Mouse (Mus musculus): ENCODE measurements around the gene Shmt1. TPM values are rescaled to one million over a fixed set of nuclear protein-coding genes. Genes with fewer than 3 reads are reported as not detected.

Shmt1 gene
- polyA plus RNA-seq, 1 experiment from 2014 or later = 52.4 TPM

GRCm38 (mm10) chr11:60772161-60772560, 39.4 kb downstream of the Shmt1 start:
- H3K27me3 ChIP-seq = no peaks in the 10 kb centered on the region
- no peaks in the 10 kb centered on the region for H3K36me3 ChIP-seq (replicated peaks)
- H3K9me3 ChIP-seq (replicated peaks) = no peaks in the 10 kb centered on the region
- no peak overlapping the region for H3K9ac ChIP-seq
- no peak overlapping the region for H3K4me2 ChIP-seq
- peaks cover 30% of the 10 kb centered on the region for H3K4me1 ChIP-seq (replicated peaks)
- 70% methylated on average over 4 of the region's 4 CpGs for WGBS (ENCODE audit: insufficient replicate concordance)
- no peak overlapping the region for H3K4me3 ChIP-seq (replicated peaks)
- no peak for ATAC-seq (ENCODE audit: insufficient read depth)
- no peak overlapping the region for H3K27ac ChIP-seq (replicated peaks)

GRCm38 (mm10) chr11:60770776-60771175, 40.7 kb downstream of the Shmt1 start:
- WGBS (ENCODE audit: insufficient replicate concordance) = 74% methylated on average over 3 of the region's 3 CpGs
- Histone ChIP-seq H3K9ac (no peak overlapping the region), H3K27me3 (no peaks in the 10 kb centered on the region), H3K4me1 (replicated peaks) (peaks cover 25% of the 10 kb centered on the region), H3K4me3 (replicated peaks) (no peak overlapping the region), H3K9me3 (replicated peaks) (no peaks in the 10 kb centered on the region), H3K27ac (replicated peaks) (no peak overlapping the region), H3K4me2 (no peak overlapping the region), H3K36me3 (replicated peaks) (no peaks in the 10 kb centered on the region)
- ATAC-seq (ENCODE audit: insufficient read depth) = no peak

GRCm38 (mm10) chr11:60769322-60769721, 42.2 kb downstream of the Shmt1 start:
- no peaks in the 10 kb centered on the region for H3K27me3 ChIP-seq
- WGBS (ENCODE audit: insufficient replicate concordance) = 39% methylated on average over 2 of the region's 2 CpGs

GRCm38 (mm10) chr11:60766969-60767368, 44.5 kb downstream of the Shmt1 start:
- Histone ChIP-seq H3K4me1 (replicated peaks) (peaks cover 5% of the 10 kb centered on the region; the same call in 1 of the 2 replicates), H3K36me3 (replicated peaks) (peaks cover 15% of the 10 kb centered on the region; the same call in 1 of the 2 replicates), H3K4me3 (replicated peaks) (no peak overlapping the region), H3K4me2 (no peak overlapping the region), H3K27me3 (no peaks in the 10 kb centered on the region), H3K9me3 (replicated peaks) (no peaks in the 10 kb centered on the region), H3K9ac (no peak overlapping the region), H3K27ac (replicated peaks) (no peak overlapping the region)
- no peak for ATAC-seq (ENCODE audit: insufficient read depth)
- 34% methylated on average over 4 of the region's 4 CpGs for WGBS (ENCODE audit: insufficient replicate concordance)

More at GRCm38 (mm10) chr11:60769322-60769721, 42.2 kb downstream of the Shmt1 start:
- no peak overlapping the region for H3K4me2 ChIP-seq
- H3K9me3 ChIP-seq (replicated peaks) = no peaks in the 10 kb centered on the region
- no peak for ATAC-seq (ENCODE audit: insufficient read depth)
- 0 out of 2 replicates have a peak, but pooled peaks cover 6% of the 10 kb centered on the region for H3K36me3 ChIP-seq (replicated peaks)
- H3K27ac ChIP-seq (replicated peaks) = no peak overlapping the region
- no peak overlapping the region for H3K9ac ChIP-seq
- no peak overlapping the region for H3K4me3 ChIP-seq (replicated peaks)
- peaks cover 11% of the 10 kb centered on the region for H3K4me1 ChIP-seq (replicated peaks)

- ATAC-seq (ENCODE audit: insufficient read depth) = no peak
- WGBS (ENCODE audit: insufficient replicate concordance) = 70% methylated on average over 3 of the region's 3 CpGs
- Histone ChIP-seq H3K27ac (replicated peaks) (no peak overlapping the region), H3K27me3 (no peaks in the 10 kb centered on the region), H3K4me1 (replicated peaks) (no peaks in the 10 kb centered on the region), H3K4me2 (no peak overlapping the region), H3K36me3 (replicated peaks) (peaks cover 54% of the 10 kb centered on the region), H3K4me3 (replicated peaks) (no peak overlapping the region), H3K9ac (no peak overlapping the region), H3K9me3 (replicated peaks) (no peaks in the 10 kb centered on the region)
Observed at GRCm38 (mm10) chr11:60761681-60762080, 49.8 kb downstream of the Shmt1 start.

- Histone ChIP-seq H3K36me3 (replicated peaks) (peaks cover 84% of the 10 kb centered on the region), H3K27me3 (no peaks in the 10 kb centered on the region), H3K4me2 (no peak overlapping the region), H3K4me3 (replicated peaks) (no peak overlapping the region), H3K4me1 (replicated peaks) (no peaks in the 10 kb centered on the region), H3K27ac (replicated peaks) (no peak overlapping the region), H3K9ac (no peak overlapping the region), H3K9me3 (replicated peaks) (no peaks in the 10 kb centered on the region)
- 83% methylated on average over 7 of the region's 7 CpGs for WGBS (ENCODE audit: insufficient replicate concordance)
- no peak for ATAC-seq (ENCODE audit: insufficient read depth)
Observed at GRCm38 (mm10) chr11:60755570-60755969, 55.9 kb downstream of the Shmt1 start.

GRCm38 (mm10) chr11:60740321-60740720, 71.2 kb downstream of the Shmt1 start:
- no peak overlapping the region for H3K9ac ChIP-seq
- no peaks in the 10 kb centered on the region for H3K27me3 ChIP-seq
- H3K4me2 ChIP-seq = no peak overlapping the region
- no peak overlapping the region for H3K27ac ChIP-seq (replicated peaks)
- WGBS (ENCODE audit: insufficient replicate concordance) = 76% methylated on average over 3 of the region's 3 CpGs
- ATAC-seq (ENCODE audit: insufficient read depth) = no peak
- no peak overlapping the region for H3K4me3 ChIP-seq (replicated peaks)
- H3K9me3 ChIP-seq (replicated peaks) = no peaks in the 10 kb centered on the region
- H3K4me1 ChIP-seq (replicated peaks) = peaks cover 13% of the 10 kb centered on the region; the same call in 1 of the 2 replicates
- H3K36me3 ChIP-seq (replicated peaks) = peaks cover 55% of the 10 kb centered on the region

Other genes with a start within 250 kb of the Shmt1 start
- 13.0 and 14.5 TPM in 2 replicates for gene Llgl1, start 112.0 kb downstream of the Shmt1 start, polyA plus RNA-seq (2015; fragmentation: Nextera tagmentation; extraction: Ambion mirVana)
- 27.8 and 29.1 TPM in 2 replicates for gene Flii, start 84.5 kb downstream of the Shmt1 start, polyA plus RNA-seq (2015; fragmentation: Nextera tagmentation; extraction: Ambion mirVana)
- gene Mief2, start 83.3 kb downstream of the Shmt1 start, polyA plus RNA-seq (2015; fragmentation: Nextera tagmentation; extraction: Ambion mirVana) = 2.5 and 2.8 TPM in 2 replicates
- gene Top3a, start 34.4 kb downstream of the Shmt1 start, polyA plus RNA-seq (2015; fragmentation: Nextera tagmentation; extraction: Ambion mirVana) = 5.9 TPM in 2 replicates
- gene Smcr8, start 34.2 kb downstream of the Shmt1 start, polyA plus RNA-seq (2015; fragmentation: Nextera tagmentation; extraction: Ambion mirVana) = 2.6 and 3.2 TPM in 2 replicates
- gene Dhrs7b, start 18.9 kb upstream of the Shmt1 start, polyA plus RNA-seq (2015; fragmentation: Nextera tagmentation; extraction: Ambion mirVana) = 20.2 and 22.6 TPM in 2 replicates
- 26.7 and 28.7 TPM in 2 replicates for gene Tmem11, start 67.6 kb upstream of the Shmt1 start, polyA plus RNA-seq (2015; fragmentation: Nextera tagmentation; extraction: Ambion mirVana)
- 13.2 and 14.8 TPM in 2 replicates for gene Natd1, start 103.0 kb upstream of the Shmt1 start, polyA plus RNA-seq (2015; fragmentation: Nextera tagmentation; extraction: Ambion mirVana)
- gene Map2k3, start 120.3 kb upstream of the Shmt1 start, polyA plus RNA-seq (2015; fragmentation: Nextera tagmentation; extraction: Ambion mirVana) = 142 and 165 TPM in 2 replicates
- 0.08 TPM in 1 of 2 replicates, not detected in the other for gene Kcnj12, start 210.8 kb upstream of the Shmt1 start, polyA plus RNA-seq (2015; fragmentation: Nextera tagmentation; extraction: Ambion mirVana)

Measured in liver, embryonic 15.5 days (tissue).